Mouse (Mus musculus): ENCODE data around the gene Eif2ak4.

The Eif2ak4 gene

GRCm38 (mm10) chr2:118390072-118390471 lies 1.7 kb downstream of the Eif2ak4 start:
- Histone ChIP-seq H3K27me3 (ENCODE audit: insufficient read depth, low read length) (peaks cover 2% of the 10 kb centered on the region), H3K9me3 (ENCODE audit: low read length) (peaks cover 10% of the 10 kb centered on the region), H3K36me3 (ENCODE audit: insufficient read depth, low read length) (no peaks in the 10 kb centered on the region; the same call in 1 of the 2 replicates), H3K4me1 (replicated peaks; ENCODE audit: low read depth, low read length) (peaks cover 21% of the 10 kb centered on the region), H3K4me3 (replicated peaks; ENCODE audit: low read length) (no peak overlapping the region)
- TF ChIP-seq CTCF (conservative IDR thresholded peaks at IDR 0.05; ENCODE audit: low read length) = no peak
- TF ChIP-seq NANOG (IDR thresholded peaks at IDR 0.05; ENCODE audit: borderline replicate concordance, low read length) = no peak
- no peak for TF ChIP-seq POU5F1 (IDR thresholded peaks at IDR 0.05; ENCODE audit: borderline replicate concordance, low read length)

- no peaks in the 10 kb centered on the region; the same call in 1 of the 2 replicates for H3K36me3 ChIP-seq (ENCODE audit: insufficient read depth, low read length)
Observed at GRCm38 (mm10) chr2:118391201-118391600, 2.8 kb downstream of the Eif2ak4 start.

GRCm38 (mm10) chr2:118399751-118400150 lies 11.3 kb downstream of the Eif2ak4 start:
- peaks cover 18% of the 10 kb centered on the region for H3K9me3 ChIP-seq (ENCODE audit: low read length)
- no peaks in the 10 kb centered on the region for H3K36me3 ChIP-seq (ENCODE audit: insufficient read depth, low read length)
- H3K4me3 ChIP-seq (replicated peaks; ENCODE audit: low read length) = no peak overlapping the region
- peaks cover 5% of the 10 kb centered on the region for H3K4me1 ChIP-seq (replicated peaks; ENCODE audit: low read depth, low read length)
- TF ChIP-seq NANOG (IDR thresholded peaks at IDR 0.05; ENCODE audit: borderline replicate concordance, low read length) (no peak), CTCF (conservative IDR thresholded peaks at IDR 0.05; ENCODE audit: low read length) (no peak), POU5F1 (IDR thresholded peaks at IDR 0.05; ENCODE audit: borderline replicate concordance, low read length) (no peak)
- H3K27me3 ChIP-seq (ENCODE audit: insufficient read depth, low read length) = no peaks in the 10 kb centered on the region

More at GRCm38 (mm10) chr2:118391201-118391600, 2.8 kb downstream of the Eif2ak4 start:
- no peak for TF ChIP-seq POU5F1 (IDR thresholded peaks at IDR 0.05; ENCODE audit: borderline replicate concordance, low read length)
- Histone ChIP-seq H3K9me3 (ENCODE audit: low read length) (peaks cover 22% of the 10 kb centered on the region), H3K4me3 (replicated peaks; ENCODE audit: low read length) (no peak overlapping the region), H3K27me3 (ENCODE audit: insufficient read depth, low read length) (peaks cover 2% of the 10 kb centered on the region), H3K4me1 (replicated peaks; ENCODE audit: low read depth, low read length) (peaks cover 21% of the 10 kb centered on the region)

- Histone ChIP-seq H3K9me3 (ENCODE audit: low read length) (no peaks in the 10 kb centered on the region), H3K4me3 (replicated peaks; ENCODE audit: low read length) (no peak overlapping the region), H3K27me3 (ENCODE audit: insufficient read depth, low read length) (no peaks in the 10 kb centered on the region), H3K4me1 (replicated peaks; ENCODE audit: low read depth, low read length) (peaks cover 5% of the 10 kb centered on the region), H3K36me3 (ENCODE audit: insufficient read depth, low read length) (no peaks in the 10 kb centered on the region)
- TF ChIP-seq POU5F1 (IDR thresholded peaks at IDR 0.05; ENCODE audit: borderline replicate concordance, low read length) = no peak
- no peak for TF ChIP-seq NANOG (IDR thresholded peaks at IDR 0.05; ENCODE audit: borderline replicate concordance, low read length)
- TF ChIP-seq CTCF (conservative IDR thresholded peaks at IDR 0.05; ENCODE audit: low read length) = no peak
Observed at GRCm38 (mm10) chr2:118401834-118402727, 13.7 kb downstream of the Eif2ak4 start.

- Histone ChIP-seq H3K36me3 (ENCODE audit: insufficient read depth, low read length) (0 out of 2 replicates have a peak, but pooled peaks cover 5% of the 10 kb centered on the region), H3K4me1 (replicated peaks; ENCODE audit: low read depth, low read length) (no peaks in the 10 kb centered on the region), H3K4me3 (replicated peaks; ENCODE audit: low read length) (no peak overlapping the region), H3K9me3 (ENCODE audit: low read length) (no peaks in the 10 kb centered on the region), H3K27me3 (ENCODE audit: insufficient read depth, low read length) (no peaks in the 10 kb centered on the region)
- TF ChIP-seq CTCF (conservative IDR thresholded peaks at IDR 0.05; ENCODE audit: low read length) (no peak), POU5F1 (IDR thresholded peaks at IDR 0.05; ENCODE audit: borderline replicate concordance, low read length) (no peak), NANOG (IDR thresholded peaks at IDR 0.05; ENCODE audit: borderline replicate concordance, low read length) (no peak)
Observed at GRCm38 (mm10) chr2:118404336-118404735, 15.9 kb downstream of the Eif2ak4 start.

GRCm38 (mm10) chr2:118405568-118405967 lies 17.1 kb downstream of the Eif2ak4 start:
- Histone ChIP-seq H3K4me1 (replicated peaks; ENCODE audit: low read depth, low read length) (no peaks in the 10 kb centered on the region), H3K9me3 (ENCODE audit: low read length) (no peaks in the 10 kb centered on the region), H3K27me3 (ENCODE audit: insufficient read depth, low read length) (no peaks in the 10 kb centered on the region), H3K4me3 (replicated peaks; ENCODE audit: low read length) (no peak overlapping the region), H3K36me3 (ENCODE audit: insufficient read depth, low read length) (peaks cover 9% of the 10 kb centered on the region)
- no peak for TF ChIP-seq POU5F1 (IDR thresholded peaks at IDR 0.05; ENCODE audit: borderline replicate concordance, low read length)
- TF ChIP-seq NANOG (IDR thresholded peaks at IDR 0.05; ENCODE audit: borderline replicate concordance, low read length) = no peak
- no peak for TF ChIP-seq CTCF (conservative IDR thresholded peaks at IDR 0.05; ENCODE audit: low read length)

GRCm38 (mm10) chr2:118406811-118407210 lies 18.4 kb downstream of the Eif2ak4 start:
- Histone ChIP-seq H3K36me3 (ENCODE audit: insufficient read depth, low read length) (peaks cover 16% of the 10 kb centered on the region), H3K27me3 (ENCODE audit: insufficient read depth, low read length) (no peaks in the 10 kb centered on the region), H3K4me1 (replicated peaks; ENCODE audit: low read depth, low read length) (no peaks in the 10 kb centered on the region), H3K4me3 (replicated peaks; ENCODE audit: low read length) (no peak overlapping the region), H3K9me3 (ENCODE audit: low read length) (no peaks in the 10 kb centered on the region)
- TF ChIP-seq NANOG (IDR thresholded peaks at IDR 0.05; ENCODE audit: borderline replicate concordance, low read length) = no peak
- no peak for TF ChIP-seq CTCF (conservative IDR thresholded peaks at IDR 0.05; ENCODE audit: low read length)
- TF ChIP-seq POU5F1 (IDR thresholded peaks at IDR 0.05; ENCODE audit: borderline replicate concordance, low read length) = no peak

- Histone ChIP-seq H3K4me1 (replicated peaks; ENCODE audit: low read depth, low read length) (no peaks in the 10 kb centered on the region), H3K9me3 (ENCODE audit: low read length) (no peaks in the 10 kb centered on the region), H3K4me3 (replicated peaks; ENCODE audit: low read length) (no peak overlapping the region)
Observed at GRCm38 (mm10) chr2:118408336-118408895, 20.0 kb downstream of the Eif2ak4 start.

More at GRCm38 (mm10) chr2:118408336-118408895, 20.0 kb downstream of the Eif2ak4 start:
- Histone ChIP-seq H3K27me3 (ENCODE audit: insufficient read depth, low read length) (no peaks in the 10 kb centered on the region), H3K36me3 (ENCODE audit: insufficient read depth, low read length) (peaks cover 22% of the 10 kb centered on the region)
- TF ChIP-seq POU5F1 (IDR thresholded peaks at IDR 0.05; ENCODE audit: borderline replicate concordance, low read length) = no peak
